Mouse (Mus musculus): Measurements from ENCODE around the gene Itgb3bp. TPM values are rescaled to one million over a fixed set of nuclear protein-coding genes. Genes with fewer than 3 reads are reported as not detected.

The Itgb3bp gene
- total RNA-seq (2021), result 1 to 10 TPM; 4.5 to 6.4 TPM
- long read RNA-seq, experiment 1, partial matches to known transcripts, result 0 of 5 reads
- long read RNA-seq, experiment 1, other reads (novel, unspliced or antisense), result 3 of 5 reads
- long read RNA-seq, experiment 2, partial matches to known transcripts, result 0 of 6 reads
- long read RNA-seq, experiment 2, other reads (novel, unspliced or antisense), result 3 of 6 reads

DNA sequence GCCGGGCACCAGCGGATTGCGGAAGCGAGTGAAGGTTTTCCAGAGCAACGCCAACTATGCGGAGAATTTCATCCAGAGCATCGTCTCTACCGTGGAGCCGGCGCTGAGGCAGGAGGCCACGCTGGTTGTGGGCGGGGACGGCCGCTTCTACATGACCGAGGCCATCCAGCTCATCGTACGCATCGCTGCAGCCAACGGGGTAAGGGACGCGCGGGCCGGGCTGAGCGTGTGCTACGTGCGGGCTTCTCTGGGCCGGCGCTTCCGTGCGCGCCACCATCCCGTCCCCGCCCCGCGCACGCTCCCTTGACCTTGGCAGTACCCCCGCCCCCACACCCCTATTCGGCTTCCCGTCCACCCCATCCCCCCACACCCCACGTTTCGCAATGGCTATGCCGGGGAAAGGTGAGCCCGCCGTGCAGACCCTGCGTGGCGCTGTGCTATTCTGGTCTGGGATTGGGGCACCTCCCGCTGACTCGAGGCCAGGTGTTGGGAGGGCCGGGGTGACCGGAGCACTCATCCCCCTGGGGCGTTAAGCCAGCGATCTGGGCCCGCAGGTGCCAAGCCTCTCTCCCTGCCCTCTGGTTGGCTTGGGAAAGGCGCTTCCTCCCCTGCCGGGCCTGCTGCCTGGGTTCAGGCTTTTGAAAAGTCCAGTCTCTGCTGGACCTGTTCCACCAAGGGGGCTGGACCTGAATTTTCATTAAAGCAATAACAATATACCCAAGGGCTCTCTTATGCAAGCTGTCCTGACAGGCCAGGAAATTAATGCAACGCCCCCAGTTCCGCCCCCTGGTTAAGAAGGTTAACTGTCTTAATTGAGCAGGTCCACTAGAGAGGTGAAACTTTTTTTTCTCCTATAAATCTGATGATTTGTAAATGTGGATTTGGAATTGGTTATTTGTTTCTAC is at the start of gene Itgb3bp:
Gene Itgb3bp (minus strand): TSS at position 201 of the 905 bp plus-strand sequence.
- intact Hi-C loops (cut with DNase I), result no loop called here
- DNase-seq, result peak; percentile 82 to 86

DNA sequence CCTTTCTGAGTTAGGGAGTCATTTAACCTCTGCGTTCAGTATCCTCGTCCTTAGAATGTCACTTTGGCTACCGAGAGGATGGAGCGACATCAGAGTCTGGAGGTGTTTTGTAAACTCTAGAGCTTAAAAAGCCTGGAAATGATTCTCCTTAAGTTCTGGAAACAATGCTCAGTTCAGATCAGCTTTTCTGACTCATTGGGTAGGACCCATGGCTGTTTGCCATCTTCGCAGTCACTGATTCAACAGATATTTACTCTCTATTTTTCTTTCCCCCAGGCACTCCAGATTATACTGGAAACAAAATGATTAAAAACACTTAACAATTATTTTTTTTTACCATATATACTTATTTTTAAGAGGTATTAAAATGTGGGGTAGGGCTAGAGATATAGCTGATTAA is 49.7 kb upstream of the Itgb3bp start:
- intact Hi-C loops (cut with DNase I), result no loop called here
- peak; percentile 16 to 28 for DNase-seq

DNA sequence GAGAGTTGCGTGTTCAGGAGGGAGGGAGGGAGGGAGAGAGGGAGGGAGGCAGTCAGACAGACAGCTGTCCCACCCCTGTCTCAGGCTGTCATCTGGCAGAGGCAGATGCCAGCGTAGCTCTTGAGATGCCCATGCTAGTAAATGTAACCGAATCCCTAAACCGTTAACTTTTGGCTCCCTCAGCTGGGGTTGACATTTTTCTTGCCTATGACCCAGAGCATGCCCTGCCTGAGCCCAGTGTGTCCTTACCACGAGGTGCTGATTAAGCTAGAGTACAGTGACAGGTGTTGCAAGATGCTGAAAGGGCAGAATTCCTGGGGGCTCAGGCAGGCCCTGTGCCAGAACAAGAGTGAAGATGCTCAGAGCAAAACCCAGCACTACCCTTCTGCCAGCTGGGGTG is 44.8 kb upstream of the Itgb3bp start:
- intact Hi-C loops (cut with DNase I), result no loop called here
- no peak for DNase-seq

DNA sequence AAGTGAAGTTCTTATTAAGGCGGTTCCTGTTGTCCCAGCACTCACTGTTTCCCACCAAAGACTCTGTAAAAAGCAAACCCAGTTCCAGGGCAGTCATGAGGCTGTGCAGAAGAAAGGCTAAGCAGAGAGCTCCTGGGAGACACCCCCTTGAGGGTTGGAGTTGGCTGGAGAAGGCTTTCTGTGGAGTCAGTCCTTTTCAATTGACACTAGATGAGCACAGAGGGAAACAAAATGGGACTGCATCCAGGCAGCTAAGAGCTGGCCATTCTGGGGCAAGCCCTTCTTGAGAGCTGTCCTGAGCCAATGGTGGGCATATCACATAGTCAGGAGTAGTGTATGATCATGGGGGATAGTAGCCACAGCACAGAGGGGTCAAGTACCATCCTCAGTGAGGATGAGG is 44.3 kb upstream of the Itgb3bp start:
- intact Hi-C loops (cut with DNase I), result no loop called here
- no peak for DNase-seq

DNA sequence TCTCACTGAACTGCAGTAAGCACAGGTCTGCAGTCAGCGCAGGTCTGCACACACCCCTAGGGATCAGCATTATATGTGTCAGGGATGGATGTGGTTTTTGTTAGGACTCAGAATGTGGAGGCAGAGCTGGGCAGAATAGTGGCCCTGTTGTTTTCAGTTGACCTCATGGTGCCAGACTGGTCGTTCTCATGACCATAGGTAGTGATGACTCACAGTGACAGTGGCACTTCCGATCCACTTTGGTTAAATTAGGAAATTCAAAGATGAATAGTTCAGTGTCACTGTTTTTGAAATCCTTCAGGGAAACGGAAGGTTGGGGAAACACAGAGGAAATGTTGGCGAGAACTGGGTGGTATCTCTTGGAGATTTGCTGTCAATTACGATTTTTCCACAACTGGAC is 43.3 kb upstream of the Itgb3bp start:
- intact Hi-C loops (cut with DNase I), result no loop called here
- DNase-seq, result no peak

DNA sequence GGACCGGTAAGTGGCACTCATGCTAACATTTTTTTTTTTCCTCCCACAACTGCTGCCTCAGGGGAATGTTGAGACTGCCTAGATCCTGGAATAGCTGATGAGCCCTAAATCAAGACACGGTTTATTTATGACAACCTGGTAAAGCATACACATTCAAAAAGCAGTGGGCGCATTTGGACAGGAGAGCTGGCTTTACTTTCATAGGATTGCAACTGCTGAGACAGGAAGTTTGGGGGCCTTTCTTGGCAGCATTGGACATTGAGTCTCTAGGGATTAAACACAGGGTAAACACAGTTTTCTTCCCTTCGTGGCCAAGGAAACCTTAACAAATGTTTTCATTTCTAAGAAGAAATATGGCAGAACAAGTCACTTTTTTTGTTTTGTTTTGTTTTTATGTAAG is 40.5 kb upstream of the Itgb3bp start:
- peak in 1 of 2 experiments; percentile 14 for DNase-seq
- intact Hi-C loops (cut with DNase I), result no loop called here

DNA sequence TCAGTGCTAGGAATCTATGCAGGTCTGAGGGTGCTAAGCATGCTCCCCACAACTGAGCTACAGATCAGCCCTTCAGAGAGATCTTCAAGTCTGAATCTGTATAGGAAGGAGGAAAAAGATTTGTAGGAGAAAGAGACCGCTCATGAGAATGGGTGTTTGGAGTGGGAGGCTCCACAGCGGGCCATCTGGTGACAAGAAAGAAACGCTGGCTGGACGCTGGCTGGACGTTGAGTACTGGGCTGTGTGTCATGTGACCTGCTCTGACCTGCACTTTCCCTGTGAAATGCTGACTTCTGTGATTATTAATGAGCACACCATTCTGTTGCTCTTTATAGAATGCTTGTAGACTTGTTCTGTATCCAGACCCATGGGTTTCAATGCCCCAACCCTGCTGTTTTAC is 39.7 kb upstream of the Itgb3bp start:
- intact Hi-C loops (cut with DNase I), result no loop called here
- DNase-seq, result peak; percentile 49 to 53

DNA sequence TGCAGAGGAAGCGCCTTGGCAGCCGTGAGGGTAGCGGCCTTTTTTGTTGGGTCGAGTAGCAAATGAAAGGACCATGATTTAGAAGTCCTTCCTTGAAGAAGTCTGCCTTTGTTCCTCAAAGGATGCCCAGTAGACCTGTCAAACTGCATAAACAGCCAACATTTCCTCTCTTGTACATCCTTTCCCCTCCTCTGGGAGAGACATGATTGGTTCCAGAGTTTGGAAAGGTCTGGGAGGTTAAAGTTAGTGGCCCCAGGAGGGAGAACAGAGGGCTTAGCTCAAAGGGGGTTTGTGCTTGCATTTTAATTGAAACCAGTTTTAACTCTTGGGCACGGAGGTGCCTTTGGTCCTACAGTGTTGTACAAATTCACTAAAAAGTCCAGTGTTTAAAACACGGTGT is 36.9 kb upstream of the Itgb3bp start:
- DNase-seq, result no peak
- intact Hi-C loops (cut with DNase I), result no loop called here

DNA sequence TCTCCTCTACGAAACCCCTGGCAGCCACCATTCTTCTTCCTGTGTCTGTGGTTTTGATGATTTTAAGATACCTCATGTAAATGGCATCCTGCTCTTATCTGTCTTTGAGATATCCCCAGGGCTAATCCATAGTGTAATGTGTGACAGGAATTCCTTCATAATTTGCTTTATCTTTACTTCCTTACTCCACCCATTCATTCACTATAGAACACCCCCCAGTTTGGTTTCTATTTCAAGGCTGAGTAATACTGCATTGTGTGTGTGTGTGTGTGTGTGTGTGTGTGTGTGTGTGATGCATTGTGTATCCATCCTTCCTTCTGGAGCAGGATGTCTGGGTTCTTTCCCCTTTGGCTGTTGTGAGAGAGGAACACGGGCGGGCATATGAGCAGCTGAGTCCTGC is 29.7 kb upstream of the Itgb3bp start:
- intact Hi-C loops (cut with DNase I), result no loop called here
- no peak for DNase-seq

DNA sequence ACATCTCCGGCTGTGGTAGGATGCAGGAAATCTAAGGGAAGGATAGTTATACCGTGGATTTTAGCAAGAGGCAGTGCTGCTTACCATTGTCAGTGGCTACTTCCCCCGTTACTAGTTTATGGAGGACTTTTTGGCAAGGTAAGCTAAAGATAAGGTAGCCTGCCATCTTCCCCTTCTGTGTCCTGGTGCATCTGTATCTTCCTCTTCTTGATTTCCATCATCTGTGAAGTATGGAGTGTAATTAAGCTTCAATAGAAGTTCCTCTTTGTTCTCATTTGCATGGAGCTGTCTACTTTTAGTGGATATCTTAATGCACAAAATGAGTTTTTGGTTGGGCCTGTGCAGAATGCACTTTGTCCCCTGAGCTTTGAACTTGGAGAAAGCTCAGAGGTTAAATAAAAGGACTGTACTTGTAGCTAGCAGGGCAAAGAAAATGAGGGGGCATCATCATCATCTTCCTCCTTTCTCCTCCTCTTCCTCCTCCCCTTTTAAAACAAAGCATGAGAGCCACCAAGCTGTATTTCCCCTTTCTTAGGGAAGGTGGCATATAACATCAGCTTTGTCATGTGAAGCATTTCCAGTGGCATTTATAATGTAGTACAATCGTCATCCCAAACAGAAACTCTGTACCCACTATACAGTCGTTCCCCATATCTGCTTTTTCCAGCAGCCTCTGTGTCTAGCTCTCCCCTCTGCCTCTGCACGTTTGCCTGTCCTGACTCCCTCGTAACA is 28.6 kb upstream of the Itgb3bp start:
- no peak for DNase-seq
- intact Hi-C loops (cut with DNase I), result no loop called here

DNA sequence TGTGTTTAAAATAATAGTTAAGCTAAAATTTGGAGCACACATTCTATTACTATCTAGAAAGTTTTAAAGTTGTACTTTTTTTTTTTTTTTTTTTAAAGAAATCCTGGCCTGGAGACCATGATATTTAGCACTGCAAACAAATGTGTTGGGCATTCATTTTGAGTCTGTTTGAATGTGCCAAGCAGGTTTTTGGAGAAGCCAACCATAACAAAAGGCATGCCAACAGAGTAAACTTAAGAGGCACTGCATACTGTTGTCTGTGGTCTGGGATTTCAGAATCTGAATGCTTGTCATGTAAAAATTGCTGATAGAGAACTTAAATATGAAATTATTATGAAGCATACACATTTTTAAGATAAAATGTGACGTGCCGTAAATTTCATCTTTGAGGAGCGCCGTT is 27.6 kb upstream of the Itgb3bp start:
- intact Hi-C loops (cut with DNase I), result no loop called here
- DNase-seq, result no peak

DNA sequence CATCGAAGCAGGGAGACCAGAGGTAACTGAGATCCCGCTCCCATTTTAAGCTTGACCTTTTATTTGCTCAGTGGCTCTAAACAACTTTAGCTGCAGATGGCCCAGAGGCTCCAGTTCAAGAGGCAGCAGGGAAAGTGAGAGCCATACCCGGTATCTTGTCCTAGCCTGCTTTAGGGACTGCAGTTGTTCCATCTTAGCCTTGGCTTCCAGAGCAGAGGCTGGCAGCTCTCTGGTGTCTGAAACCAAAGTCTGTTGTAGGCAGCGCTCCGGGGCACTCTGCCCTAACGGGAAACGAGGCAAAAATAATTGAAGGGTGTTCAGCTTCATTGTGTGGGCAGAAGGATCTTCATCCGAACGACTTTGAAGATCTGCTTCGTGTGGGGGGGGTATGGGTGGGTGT is 25.8 kb upstream of the Itgb3bp start:
- no peak for DNase-seq
- intact Hi-C loops (cut with DNase I), result no loop called here

DNA sequence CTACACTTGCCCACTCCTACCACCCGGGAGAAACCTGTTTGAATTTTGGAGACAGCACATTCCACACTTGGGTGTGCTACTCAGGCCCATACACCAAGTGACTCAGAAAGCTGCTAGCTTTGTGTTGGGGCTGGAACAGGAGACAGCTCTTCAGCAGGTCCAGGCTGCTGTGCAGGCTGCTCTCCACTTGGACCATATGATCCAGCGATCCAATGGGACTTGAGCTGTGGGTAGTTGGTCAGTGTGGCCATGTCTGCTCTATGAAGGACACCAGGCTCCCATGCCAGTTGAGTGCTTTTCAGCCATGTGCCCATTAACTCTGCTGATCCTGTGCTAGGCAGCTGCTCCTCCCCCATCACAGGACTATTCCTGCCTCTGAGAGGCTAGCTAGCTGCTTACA is 24.3 kb upstream of the Itgb3bp start:
- intact Hi-C loops (cut with DNase I), result no loop called here
- DNase-seq, result no peak

DNA sequence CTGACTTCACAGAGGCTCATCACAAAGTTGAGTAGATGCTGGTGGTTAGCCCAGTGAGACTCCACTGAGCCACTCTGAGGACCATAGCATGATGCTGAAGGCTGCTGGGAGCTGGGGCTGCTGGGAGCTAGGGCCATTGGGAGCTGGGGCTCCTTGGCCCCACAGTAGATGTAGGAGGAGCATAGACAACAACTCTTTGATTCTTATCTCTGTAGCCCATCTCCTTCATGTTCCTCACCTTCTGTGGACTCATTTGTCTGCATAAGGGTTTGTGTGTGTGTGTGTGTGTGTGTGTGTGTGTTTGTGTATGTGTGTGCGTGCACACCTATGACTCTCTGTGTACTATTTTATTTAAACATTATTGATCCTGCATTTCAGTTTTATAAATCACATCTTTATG is 18.3 kb upstream of the Itgb3bp start:
- no peak for DNase-seq
- intact Hi-C loops (cut with DNase I), result loop anchor here (5.0 to 10.0 kb wide), 2 partner anchors 147 to 589 kb away; partner anchors contain the start of gene Ror1

DNA sequence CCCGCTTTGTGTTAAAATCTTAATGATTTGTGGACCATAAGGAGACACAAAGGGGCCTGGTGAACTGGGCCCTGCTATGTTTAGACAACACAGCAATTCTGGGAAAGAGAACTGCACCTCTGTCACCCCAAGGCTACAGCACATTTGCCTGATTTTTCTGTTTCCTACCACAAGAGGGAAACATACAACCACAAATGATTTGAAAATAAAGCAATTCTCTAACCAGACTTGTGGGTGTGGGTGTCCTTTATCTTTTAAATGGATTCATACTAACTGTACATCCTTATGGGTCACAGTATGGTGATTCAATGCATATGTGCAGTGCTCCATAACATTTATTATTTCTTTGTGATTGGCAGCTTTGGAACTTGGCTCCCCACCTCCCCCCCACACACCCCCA is 17.6 kb upstream of the Itgb3bp start:
- no peak for DNase-seq
- intact Hi-C loops (cut with DNase I), result loop anchor here (5.0 to 10.0 kb wide), 2 partner anchors 148 to 590 kb away; partner anchors contain the start of gene Ror1

DNA sequence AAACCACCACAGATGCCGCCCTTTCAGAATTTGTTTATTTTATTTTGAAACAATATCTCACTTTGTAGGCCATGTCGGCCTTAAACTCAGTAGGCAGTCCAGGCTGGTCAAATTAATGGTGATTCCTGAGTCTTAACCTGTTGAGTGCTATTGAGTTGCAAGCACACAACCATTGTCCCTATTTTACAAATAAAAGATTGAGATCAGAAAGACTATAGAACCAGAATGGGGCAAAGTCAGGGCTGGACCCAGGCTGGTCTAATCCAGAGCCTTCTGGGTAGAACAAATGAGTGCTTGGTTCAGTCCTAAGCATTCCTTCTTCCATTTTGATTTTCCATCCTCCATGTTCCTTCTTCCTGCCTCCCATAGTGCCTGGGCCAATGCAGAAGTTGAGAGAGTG is 16.9 kb upstream of the Itgb3bp start:
- intact Hi-C loops (cut with DNase I), result loop anchor here (5.0 to 10.0 kb wide), 2 partner anchors 148 to 591 kb away; partner anchors contain the start of gene Ror1

DNA sequence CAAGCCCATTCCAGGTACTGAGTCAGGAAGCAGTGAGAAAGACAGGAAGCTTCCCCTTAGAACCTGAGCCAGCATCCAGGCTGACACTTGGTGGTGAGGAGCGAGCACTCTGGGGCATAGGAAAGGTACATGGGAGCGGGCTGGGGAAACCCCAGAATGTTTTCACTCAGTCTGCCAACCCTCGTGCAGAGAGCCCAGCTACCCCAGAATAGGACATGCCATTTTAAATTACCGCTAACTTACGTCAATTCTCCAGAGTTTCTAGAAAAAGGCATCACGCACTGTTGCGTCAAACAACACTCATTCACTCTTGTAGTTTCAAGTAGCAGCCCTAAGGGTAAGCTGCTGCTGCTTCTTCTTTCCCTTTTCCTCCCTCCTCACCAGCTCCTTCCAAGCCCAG is 15.4 kb upstream of the Itgb3bp start:
- no peak for DNase-seq
- intact Hi-C loops (cut with DNase I), result loop anchor here (5.0 to 10.0 kb wide), 2 partner anchors 150 to 592 kb away; partner anchors contain the start of gene Ror1

More for the DNA sequence above, 16.9 kb upstream of the Itgb3bp start:
- no peak for DNase-seq

DNA sequence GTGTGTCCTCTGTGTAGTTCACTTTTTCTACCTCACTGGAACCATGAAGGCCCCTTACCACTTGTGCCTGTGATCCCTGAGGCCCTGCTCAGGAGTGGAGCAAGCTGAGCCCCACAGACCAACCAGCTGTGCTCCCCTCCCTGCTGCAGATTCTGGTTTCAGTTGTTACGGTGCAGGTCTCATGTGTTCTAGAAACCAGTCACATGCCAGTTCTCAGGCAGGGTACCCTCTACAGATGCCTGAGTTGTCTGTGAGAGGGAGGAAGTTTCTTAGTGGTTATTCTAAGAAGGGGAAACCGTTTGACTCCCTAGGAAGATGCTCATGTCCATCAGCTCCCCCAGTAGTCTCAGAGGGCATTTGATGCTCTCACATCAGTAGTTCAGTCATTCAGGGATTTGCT is 15.0 kb upstream of the Itgb3bp start:
- intact Hi-C loops (cut with DNase I), result loop anchor here (5.0 to 10.0 kb wide), 3 partner anchors 150 to 593 kb away; partner anchors contain the start of gene Ror1

DNA sequence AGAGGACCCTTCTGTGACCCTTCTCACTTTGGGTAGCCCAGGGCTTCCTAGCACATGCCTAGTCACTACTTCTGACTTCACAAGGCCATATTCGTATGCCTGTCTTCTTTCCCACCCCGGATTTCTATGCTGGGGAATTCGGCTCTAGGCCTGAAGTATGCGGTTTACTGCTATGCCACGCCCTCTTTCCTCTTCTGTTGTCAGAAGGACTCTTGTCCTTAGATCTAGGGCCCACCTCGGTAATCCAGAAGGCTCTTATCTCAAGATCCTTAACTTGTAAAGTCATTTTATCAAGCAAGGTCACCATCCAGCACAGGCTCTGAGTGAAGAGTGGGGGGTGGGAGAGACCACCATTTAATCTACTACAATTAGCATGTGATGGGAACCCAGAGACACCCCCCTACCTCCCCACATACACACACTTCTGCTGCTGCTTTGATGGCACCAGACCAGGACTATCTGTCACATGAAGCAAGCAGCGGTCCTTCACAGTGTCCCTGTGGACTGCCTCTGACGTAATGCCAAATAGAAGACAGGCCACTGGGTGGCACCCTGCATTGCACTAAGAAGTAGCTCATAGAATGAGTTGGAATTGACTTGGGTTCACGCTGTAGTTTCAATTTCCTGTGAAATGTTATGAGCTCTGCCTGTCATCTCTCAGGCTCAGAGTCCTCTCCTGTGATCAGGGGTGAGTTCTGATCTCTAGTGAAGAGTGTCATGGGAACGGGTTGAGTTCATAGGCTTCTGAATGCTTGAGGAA is 12.2 kb upstream of the Itgb3bp start:
- peak; percentile 44 to 52 for DNase-seq

More for the DNA sequence above, 15.0 kb upstream of the Itgb3bp start:
- no peak for DNase-seq

More for the DNA sequence above, 12.2 kb upstream of the Itgb3bp start:
- intact Hi-C loops (cut with DNase I), result loop anchor here (5.0 to 10.0 kb wide), 2 partner anchors 153 to 465 kb away; partner anchors contain the start of gene Ror1
